21 mouse cellular contexts compared by ENCODE assay signal in genomic region chr19:43877364-43877763, GRCm38 (mm10).
DNase-seq lines count a peak whose midpoint lies in the region; ATAC-seq and TF ChIP-seq lines count a peak whose summit lies in the region.
"Had no signal": no experiment of that assay in that cellular context is flagged by ENCODE, and none has a peak within 500 bp of the region (broad histone marks: within the 10 kb centered on the region; RNA-seq: fewer than 3 reads in every experiment).

No protein-coding gene starts in this region.

- peaks cover 4% of the 10 kb centered on the region for H3K9me3 ChIP-seq in forebrain, embryonic 10.5 days
- no peaks in the 10 kb centered on the region; the same call in 1 of the 2 replicates for H3K9me3 ChIP-seq in forebrain, embryonic 16.5 days (ENCODE audit: control insufficient read depth, low read length)
- no peaks in the 10 kb centered on the region for H3K9me3 ChIP-seq in intestine, embryonic 15.5 days
- H3K9me3 ChIP-seq in intestine, postnatal 0 days (ENCODE audit: control insufficient read depth), result no peaks in the 10 kb centered on the region
- H3K9me3 ChIP-seq in midbrain, embryonic 13.5 days, result no peaks in the 10 kb centered on the region; the same call in 1 of the 2 replicates
- no peaks in the 10 kb centered on the region for H3K9me3 ChIP-seq in midbrain, postnatal 0 days (ENCODE audit: low read length)
- peaks cover 4% of the 10 kb centered on the region; the same call in 1 of the 2 replicates for H3K9me3 ChIP-seq in stomach, embryonic 14.5 days (ENCODE audit: control insufficient read depth, low read depth, low read length)
- H3K9me3 ChIP-seq: hindbrain, embryonic 12.5 days had no signal

- peak overlapping the region; percentile 71; the same call in 1 of the 2 replicates for H3K4me3 ChIP-seq in forebrain, embryonic 10.5 days
- H3K4me3 ChIP-seq in forebrain, embryonic 16.5 days (replicated peaks; ENCODE audit: low read length), result no peak overlapping the region
- H3K4me3 ChIP-seq in intestine, embryonic 15.5 days (replicated peaks), result no peak overlapping the region
- no peak overlapping the region for H3K4me3 ChIP-seq in intestine, postnatal 0 days (ENCODE audit: low read depth, low read length)
- no peak overlapping the region for H3K4me3 ChIP-seq in midbrain, embryonic 13.5 days (replicated peaks)
- no peak overlapping the region for H3K4me3 ChIP-seq in midbrain, postnatal 0 days (ENCODE audit: low read depth, low read length)
- no peak overlapping the region for H3K4me3 ChIP-seq in stomach, embryonic 14.5 days (ENCODE audit: low read depth, low read length)
- H3K4me3 ChIP-seq: erythroblast, embryonic 14.5 days had no signal

- no peak overlapping the region for H3K4me2 ChIP-seq in forebrain, embryonic 16.5 days (ENCODE audit: low read length)
- peak overlapping the region; percentile 4; the same call in 1 of the 2 replicates for H3K4me2 ChIP-seq in intestine, embryonic 15.5 days (replicated peaks)
- H3K4me2 ChIP-seq in intestine, postnatal 0 days (replicated peaks; ENCODE audit: low read depth), result no peak overlapping the region
- H3K4me2 ChIP-seq in midbrain, embryonic 13.5 days (replicated peaks), result peak overlapping the region; percentile 76
- H3K4me2 ChIP-seq in midbrain, postnatal 0 days (ENCODE audit: low read depth, low read length, poor library complexity, severe bottlenecking), result no peak overlapping the region
- 0 out of 2 replicates have a peak overlapping the region, but pooled peaks have one; percentile 10 for H3K4me2 ChIP-seq in stomach, embryonic 14.5 days (replicated peaks; ENCODE audit: low read depth, low read length)
- H3K4me2 ChIP-seq: heart, embryonic 11.5 days had no signal

- no peak for TF ChIP-seq CTCF in intestine, postnatal 0 days (IDR thresholded peaks at IDR 0.05; ENCODE audit: low read depth)
- TF ChIP-seq CTCF in midbrain, postnatal 0 days (IDR thresholded peaks at IDR 0.05), result no peak

- H3K27ac ChIP-seq in forebrain, embryonic 10.5 days, result no peak overlapping the region
- no peak overlapping the region for H3K27ac ChIP-seq in forebrain, embryonic 16.5 days (ENCODE audit: low read length)
- H3K27ac ChIP-seq in intestine, embryonic 15.5 days, result peak overlapping the region; percentile 32
- no peak overlapping the region for H3K27ac ChIP-seq in intestine, postnatal 0 days (ENCODE audit: low read depth, low read length)
- no peak overlapping the region for H3K27ac ChIP-seq in midbrain, embryonic 13.5 days
- H3K27ac ChIP-seq in midbrain, postnatal 0 days (ENCODE audit: low read depth, low read length), result no peak overlapping the region
- H3K27ac ChIP-seq in stomach, embryonic 14.5 days (ENCODE audit: low read length), result no peak overlapping the region
- H3K27ac ChIP-seq: hindbrain, embryonic 12.5 days had no signal

- H3K4me1 ChIP-seq in forebrain, embryonic 10.5 days, result peaks cover 53% of the 10 kb centered on the region
- H3K4me1 ChIP-seq in forebrain, embryonic 16.5 days (replicated peaks; ENCODE audit: control insufficient read depth, insufficient read depth, low read length), result peaks cover 31% of the 10 kb centered on the region
- H3K4me1 ChIP-seq in intestine, embryonic 15.5 days (replicated peaks), result peaks cover 52% of the 10 kb centered on the region
- H3K4me1 ChIP-seq in intestine, postnatal 0 days (replicated peaks; ENCODE audit: control insufficient read depth, insufficient read depth, low read length), result peaks cover 22% of the 10 kb centered on the region
- peaks cover 40% of the 10 kb centered on the region for H3K4me1 ChIP-seq in midbrain, embryonic 13.5 days (replicated peaks)
- peaks cover 4% of the 10 kb centered on the region; the same call in 1 of the 2 replicates for H3K4me1 ChIP-seq in midbrain, postnatal 0 days (ENCODE audit: insufficient read depth, low read length)
- H3K4me1 ChIP-seq in stomach, embryonic 14.5 days (ENCODE audit: control insufficient read depth, insufficient read depth, low read length), result peaks cover 49% of the 10 kb centered on the region

- no peak overlapping the region for H3K9ac ChIP-seq in forebrain, embryonic 16.5 days (replicated peaks; ENCODE audit: low read depth, low read length)
- no peak overlapping the region for H3K9ac ChIP-seq in intestine, embryonic 15.5 days
- no peak overlapping the region for H3K9ac ChIP-seq in intestine, postnatal 0 days (ENCODE audit: low read depth, low read length)
- no peak overlapping the region for H3K9ac ChIP-seq in midbrain, embryonic 13.5 days (replicated peaks)
- no peak overlapping the region for H3K9ac ChIP-seq in midbrain, postnatal 0 days (replicated peaks; ENCODE audit: low read length, poor library complexity, severe bottlenecking)
- no peak overlapping the region for H3K9ac ChIP-seq in stomach, embryonic 14.5 days (replicated peaks; ENCODE audit: low read depth, low read length)
- H3K9ac ChIP-seq: hindbrain, embryonic 12.5 days had no signal

- H3K36me3 ChIP-seq in forebrain, embryonic 10.5 days (replicated peaks), result peaks cover 36% of the 10 kb centered on the region
- no peaks in the 10 kb centered on the region; the same call in 1 of the 2 replicates for H3K36me3 ChIP-seq in forebrain, embryonic 16.5 days (ENCODE audit: control insufficient read depth, insufficient read depth)
- peaks cover 12% of the 10 kb centered on the region for H3K36me3 ChIP-seq in intestine, embryonic 15.5 days
- H3K36me3 ChIP-seq in intestine, postnatal 0 days (ENCODE audit: control insufficient read depth, insufficient read depth), result peaks cover 10% of the 10 kb centered on the region
- H3K36me3 ChIP-seq in midbrain, embryonic 13.5 days, result peaks cover 24% of the 10 kb centered on the region
- 0 out of 2 replicates have a peak, but pooled peaks cover 4% of the 10 kb centered on the region for H3K36me3 ChIP-seq in midbrain, postnatal 0 days (ENCODE audit: insufficient read depth, low read length)
- H3K36me3 ChIP-seq in stomach, embryonic 14.5 days (ENCODE audit: control insufficient read depth, insufficient read depth, low read length), result peaks cover 16% of the 10 kb centered on the region

- DNase-seq in forebrain, embryonic 10.5 days (ENCODE audit: extremely low spot score, low spot score), result no peak
- DNase-seq in midbrain, postnatal 0 days (ENCODE audit: low spot score), result no peak
- DNase-seq in kidney, adult 9 months, result no peak
- DNase-seq: adrenal gland, postnatal 10 days; cerebellum, adult 9-11 months; heart, postnatal 10 days; kidney, postnatal 10 days; layer of hippocampus, postnatal 36 days; liver; spleen, adult 18-20 months; thymus, adult 18-20 months had no signal

- ATAC-seq in forebrain, embryonic 16.5 days, result no peak
- ATAC-seq in intestine, embryonic 15.5 days, result no peak
- no peak for ATAC-seq in intestine, postnatal 0 days
- ATAC-seq in midbrain, embryonic 13.5 days, result no peak
- ATAC-seq in midbrain, postnatal 0 days (ENCODE audit: low FRiP score), result no peak
- ATAC-seq in stomach, embryonic 14.5 days (ENCODE audit: insufficient number of reproducible peaks, insufficient read depth, low FRiP score, low read depth), result no peak
- ATAC-seq: CD4-positive, CD25-positive, alpha-beta regulatory T cell, adult 4 months; Patski had no signal

- WGBS in forebrain, embryonic 10.5 days, result 88% methylated on average over 8 of the region's 8 CpGs
- WGBS in forebrain, embryonic 16.5 days, result 60% methylated on average over 8 of the region's 8 CpGs
- WGBS in intestine, embryonic 15.5 days, result 63% methylated on average over 8 of the region's 8 CpGs
- WGBS in intestine, postnatal 0 days, result 56% methylated on average over 8 of the region's 8 CpGs
- 84% methylated on average over 8 of the region's 8 CpGs for WGBS in midbrain, embryonic 13.5 days
- 78% methylated on average over 8 of the region's 8 CpGs for WGBS in midbrain, postnatal 0 days
- 73% methylated on average over 8 of the region's 8 CpGs for WGBS in stomach, embryonic 14.5 days

- no peaks in the 10 kb centered on the region for H3K27me3 ChIP-seq in forebrain, embryonic 10.5 days (ENCODE audit: poor library complexity, severe bottlenecking)
- no peaks in the 10 kb centered on the region for H3K27me3 ChIP-seq in forebrain, embryonic 16.5 days (replicated peaks; ENCODE audit: control insufficient read depth, insufficient read depth, low read length)
- H3K27me3 ChIP-seq in intestine, embryonic 15.5 days (replicated peaks), result no peaks in the 10 kb centered on the region
- H3K27me3 ChIP-seq in intestine, postnatal 0 days (replicated peaks; ENCODE audit: control insufficient read depth, insufficient read depth, low read length), result no peaks in the 10 kb centered on the region
- H3K27me3 ChIP-seq in midbrain, embryonic 13.5 days, result no peaks in the 10 kb centered on the region
- H3K27me3 ChIP-seq in midbrain, postnatal 0 days (ENCODE audit: insufficient read depth, low read length), result no peaks in the 10 kb centered on the region
- no peaks in the 10 kb centered on the region for H3K27me3 ChIP-seq in stomach, embryonic 14.5 days (ENCODE audit: control insufficient read depth, insufficient read depth, low read length)
- H3K27me3 ChIP-seq: hindbrain, embryonic 12.5 days; Patski had no signal

Comparison
In these comparisons a context has a peak if more than half of its experiments do, and no peak if none do; other contexts are left out.
1. H3K4me2 ChIP-seq: peak in intestine, embryonic 15.5 days (single experiment), midbrain, embryonic 13.5 days (single experiment) and stomach, embryonic 14.5 days (single experiment); none in forebrain, embryonic 16.5 days (single experiment), intestine, postnatal 0 days (single experiment) and midbrain, postnatal 0 days (single experiment).